Mouse (Mus musculus): ENCODE measurements around the gene Ggact.

Gene Ggact

DNA sequence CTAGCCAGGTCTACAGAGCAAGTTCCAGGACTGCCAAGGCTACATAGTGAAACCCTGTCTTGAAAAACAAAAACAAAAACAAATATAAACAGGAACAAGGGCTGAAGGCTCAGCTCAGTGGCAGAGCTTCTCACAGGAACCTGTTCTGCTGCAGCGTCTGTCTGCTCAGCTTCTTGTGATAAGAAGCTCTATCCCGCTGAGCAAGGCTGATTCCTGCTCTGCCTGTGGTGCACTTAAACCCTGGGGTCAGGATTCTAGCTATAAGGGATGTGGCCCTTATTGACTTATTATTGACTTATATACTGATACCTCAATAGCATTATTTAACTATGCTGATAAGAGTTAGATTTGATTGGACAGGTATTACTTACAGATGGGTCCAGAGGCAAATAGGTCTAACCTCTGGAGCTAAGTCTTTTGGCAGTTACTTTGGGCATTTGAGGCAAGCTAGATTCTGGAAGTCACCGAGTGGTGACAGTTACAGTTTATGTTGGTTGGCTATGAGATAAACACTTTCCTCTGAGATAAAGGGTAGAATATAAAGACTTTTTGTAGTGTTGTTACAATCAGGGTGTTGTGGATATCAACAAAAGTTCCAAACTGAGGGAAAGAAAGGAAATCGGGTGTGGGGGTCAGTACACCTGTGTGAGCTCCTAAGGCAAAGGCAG lies 48.0 kb downstream of the Ggact start:
- DNase-seq, result no peak

GRCm38 (mm10) chr14:122862623-122863022 lies 50.9 kb downstream of the Ggact start:
- DNase-seq, result no peak

DNA sequence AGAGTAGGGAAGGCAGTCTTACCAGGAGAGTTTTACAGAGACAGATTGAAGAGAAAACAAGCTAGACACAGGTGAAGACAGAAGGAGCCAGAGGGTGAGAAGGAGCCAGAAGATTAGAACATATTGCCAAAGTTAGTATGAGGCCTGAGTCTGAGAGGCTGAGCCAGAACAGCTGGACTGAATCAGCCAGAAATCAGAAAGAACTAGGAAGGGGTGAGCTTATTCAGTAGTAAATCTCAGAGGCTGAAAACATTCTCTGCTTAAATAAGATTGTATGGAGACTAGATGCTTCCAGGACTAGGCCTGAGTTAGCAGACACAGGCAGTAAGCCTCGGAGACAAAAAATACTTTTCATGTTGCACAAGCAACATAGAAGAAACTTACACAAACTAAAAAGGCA lies 53.8 kb downstream of the Ggact start:
- no peak for DNase-seq

- DNase-seq, result peak; percentile 9 to 16
Measured at GRCm38 (mm10) chr14:122852506-122853057, 61.0 kb downstream of the Ggact start.

DNA sequence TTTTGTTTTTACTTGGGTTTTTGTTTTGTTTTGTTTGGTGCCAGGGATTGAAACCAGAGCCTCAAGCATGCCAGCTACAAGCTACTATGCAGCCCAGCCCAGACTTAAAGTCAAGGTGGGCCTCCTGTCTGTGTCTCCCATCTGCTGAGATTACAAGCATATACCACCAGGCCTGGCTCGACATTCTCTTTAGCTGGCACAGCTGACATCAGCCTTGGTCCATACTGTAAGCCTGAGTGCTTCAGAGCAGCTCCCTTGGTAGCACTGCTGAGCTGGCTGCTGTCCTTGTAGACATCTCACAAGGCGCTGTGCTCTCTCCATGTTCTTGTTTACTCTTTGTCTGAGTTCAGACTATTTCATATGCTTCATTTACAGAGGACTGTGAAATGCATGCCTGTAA lies 76.5 kb downstream of the Ggact start:
- no peak for DNase-seq

- no peak for DNase-seq
Measured at GRCm38 (mm10) chr14:122836221-122836620, 77.3 kb downstream of the Ggact start.

DNA sequence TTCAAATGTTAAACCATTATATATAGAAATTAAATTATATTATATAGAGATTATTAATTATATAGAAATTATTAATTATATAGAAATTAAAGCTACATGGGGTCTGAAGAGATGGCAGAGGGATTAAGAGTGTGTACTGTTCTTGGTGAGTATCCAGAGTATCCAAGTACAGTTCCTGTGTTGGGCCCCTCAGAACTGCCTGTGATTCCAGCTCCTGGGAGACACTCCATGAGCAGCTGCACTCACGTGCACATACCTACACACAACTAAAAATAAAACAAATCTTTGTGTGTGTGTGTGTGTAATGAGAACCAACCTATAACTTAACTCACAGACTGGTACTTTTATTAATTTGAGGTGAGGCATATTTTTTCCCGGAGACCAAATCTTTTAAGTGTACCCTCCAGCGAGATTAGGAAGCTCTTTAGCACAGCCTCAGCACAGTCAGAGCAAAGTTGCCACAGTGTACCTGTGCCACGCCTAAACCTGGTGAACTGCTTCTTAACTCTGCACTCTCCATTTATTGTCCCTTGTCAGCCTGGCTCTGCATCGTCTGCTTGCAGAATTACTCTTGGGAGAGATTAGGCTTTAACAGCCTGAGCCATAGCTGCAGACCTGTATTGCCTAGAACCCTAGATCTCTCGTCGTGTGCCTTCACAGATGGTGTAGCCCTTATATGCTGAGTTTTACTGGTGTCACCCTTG lies 77.9 kb downstream of the Ggact start:
- no peak for DNase-seq

GRCm38 (mm10) chr14:122834753-122835152 lies 78.8 kb downstream of the Ggact start:
- DNase-seq, result no peak

GRCm38 (mm10) chr14:122833666-122834065 lies 79.9 kb downstream of the Ggact start:
- DNase-seq, result no peak

GRCm38 (mm10) chr14:122830433-122830832 lies 83.1 kb downstream of the Ggact start:
- no peak for DNase-seq

DNA sequence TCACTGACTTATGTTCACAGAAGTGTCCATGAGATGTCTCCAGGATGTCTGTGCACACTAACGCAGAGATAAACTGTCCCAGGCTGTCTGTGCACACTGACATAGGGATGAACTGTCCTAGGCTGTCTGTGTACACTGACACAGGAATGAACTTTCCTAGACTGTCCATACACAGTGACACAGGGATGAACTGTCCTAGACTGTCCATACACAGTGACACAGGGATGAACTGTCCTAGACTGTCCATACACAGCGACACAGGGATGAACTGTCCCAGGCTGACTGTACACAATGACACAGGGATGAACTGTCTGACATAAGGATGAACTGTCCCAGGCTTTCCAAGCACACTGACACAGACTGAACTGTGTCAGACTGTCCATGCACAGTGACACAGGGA lies 88.1 kb downstream of the Ggact start:
- no peak for DNase-seq

DNA sequence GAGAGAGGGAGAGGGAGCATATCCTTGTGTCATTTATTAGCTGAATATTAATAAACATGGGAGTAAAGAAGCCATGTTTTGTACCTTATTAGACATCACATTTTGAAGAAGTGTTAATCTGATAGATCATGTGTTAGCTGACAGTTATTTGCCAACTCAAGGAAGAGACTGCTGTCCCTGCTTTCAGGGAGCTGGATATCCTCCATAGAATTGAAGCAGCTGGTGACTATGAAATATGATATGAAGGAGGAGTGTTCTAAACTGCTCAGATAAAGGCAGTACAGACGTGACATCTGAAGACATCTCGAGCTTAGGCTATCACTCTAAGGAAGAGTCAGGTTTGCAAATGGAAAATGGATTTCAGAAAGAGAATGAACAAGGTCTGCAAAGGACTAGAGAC lies 89.8 kb downstream of the Ggact start:
- DNase-seq, result no peak

- no peak for DNase-seq
Measured at GRCm38 (mm10) chr14:122821002-122821401, 92.6 kb downstream of the Ggact start.

- no peak for DNase-seq
Measured at GRCm38 (mm10) chr14:122800296-122800695, 113.3 kb downstream of the Ggact start.

DNA sequence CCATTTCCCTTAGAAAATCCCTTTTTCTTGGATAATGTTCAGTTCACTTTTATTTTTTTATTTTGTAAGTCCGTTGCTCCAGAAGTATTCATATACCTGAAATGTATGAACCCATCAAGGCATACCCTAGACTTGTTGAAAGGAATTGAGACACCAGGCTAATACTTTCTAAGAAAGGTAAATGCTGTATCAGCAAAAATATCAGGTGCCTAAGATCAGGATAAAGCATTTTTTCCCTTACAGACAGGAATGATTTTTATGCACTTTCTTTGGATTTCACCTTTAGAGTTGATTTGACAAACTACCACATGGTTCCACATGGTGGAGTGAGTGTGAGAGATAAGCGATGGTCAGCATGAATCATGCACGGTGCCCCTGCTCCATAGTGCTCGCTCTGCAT lies 120.2 kb downstream of the Ggact start:
- no peak for DNase-seq

- no peak for DNase-seq
Measured at GRCm38 (mm10) chr14:122790111-122790510, 123.4 kb downstream of the Ggact start.

DNA sequence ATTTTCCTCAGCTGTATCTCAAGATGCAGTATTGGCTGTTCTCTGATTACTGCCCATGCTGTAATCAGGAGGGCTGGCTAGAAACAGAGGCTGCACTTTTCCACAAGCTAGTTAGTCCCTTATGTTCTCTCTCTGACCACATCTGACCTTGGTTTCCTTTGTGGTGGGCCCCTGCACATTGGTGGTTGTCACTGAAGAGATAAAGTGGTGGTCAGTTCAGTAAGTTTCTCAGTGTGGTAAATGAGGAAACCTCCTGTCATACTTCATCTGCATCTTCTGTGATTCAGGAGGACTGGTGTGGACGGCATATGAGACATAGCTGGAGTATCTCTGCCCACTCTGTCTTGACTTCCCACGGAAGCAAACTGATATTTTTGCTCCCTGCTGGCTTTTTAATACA lies 125.4 kb downstream of the Ggact start:
- no peak for DNase-seq

- no peak for DNase-seq
Measured at GRCm38 (mm10) chr14:122784701-122785100, 128.9 kb downstream of the Ggact start.

DNA sequence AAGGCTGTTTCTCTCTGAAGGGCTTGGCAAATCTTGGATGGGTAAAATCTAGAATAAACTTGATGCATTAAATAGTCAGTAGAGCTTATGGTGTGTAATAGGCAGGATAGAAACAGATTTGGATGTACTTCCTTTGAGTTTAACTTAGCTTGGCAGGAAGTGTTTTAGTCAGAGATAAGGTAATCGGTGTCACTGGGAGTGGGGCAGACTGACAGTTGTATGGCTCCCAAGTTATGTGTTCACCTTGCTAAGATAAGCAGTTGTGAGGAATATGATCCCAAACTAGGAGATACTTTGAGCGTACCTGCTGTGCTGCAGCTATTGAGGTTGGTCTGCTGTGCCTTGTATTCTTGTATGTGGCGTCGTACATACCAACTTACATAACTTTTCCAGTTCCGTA lies 147.1 kb downstream of the Ggact start:
- DNase-seq, result no peak

All from thymus, postnatal 36 days (tissue).